Mouse (Mus musculus): Measurements from ENCODE around the gene Lrrc4. TPM values are rescaled to one million over a fixed set of nuclear protein-coding genes. Genes with fewer than 3 reads are reported as not detected.

Lrrc4 gene
- total and polyA plus RNA-seq, 3 experiments, result 5.6 to 8.1 (median 6.1) TPM

DNA sequence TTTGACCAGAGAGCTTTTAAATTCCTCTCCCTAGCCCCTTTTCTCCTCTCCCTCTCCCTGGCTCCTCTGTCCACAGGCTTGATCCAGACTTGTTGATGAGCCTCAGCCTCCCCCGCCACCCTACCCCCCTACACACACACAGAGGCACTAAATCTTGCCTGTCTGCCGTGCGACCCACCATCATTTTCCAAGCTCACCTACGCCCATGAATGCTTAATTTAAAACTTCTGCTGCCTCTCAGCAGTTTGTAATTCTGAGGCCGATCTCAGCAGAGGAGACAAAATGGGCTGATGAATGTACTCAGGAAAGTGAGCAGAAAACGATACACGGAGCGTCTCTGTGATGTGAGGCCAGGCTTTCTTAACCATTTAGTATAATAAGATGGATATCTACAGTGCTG is 23.1 kb upstream of the Lrrc4 start:
- DNase-seq, result no peak

DNA sequence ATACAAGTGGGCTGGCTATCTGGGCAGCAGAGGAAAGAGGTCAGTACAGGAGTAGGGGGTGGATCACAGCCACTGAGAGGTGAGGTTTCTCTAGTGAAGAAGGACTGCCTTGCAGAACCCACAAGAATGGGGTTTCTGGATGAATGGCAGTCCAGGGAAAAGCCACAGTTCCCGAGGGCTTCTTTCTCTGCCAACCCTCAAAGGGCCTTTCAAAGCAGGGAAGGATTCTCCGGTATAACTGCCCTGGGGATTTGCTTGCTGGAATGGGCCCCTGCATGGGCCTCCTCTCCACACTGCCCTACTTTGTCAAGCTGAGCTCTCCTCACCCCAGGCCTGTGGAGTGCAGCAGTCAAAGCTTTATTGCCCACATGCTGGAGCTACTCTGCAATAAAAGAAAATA is 22.1 kb upstream of the Lrrc4 start:
- DNase-seq, result no peak

DNA sequence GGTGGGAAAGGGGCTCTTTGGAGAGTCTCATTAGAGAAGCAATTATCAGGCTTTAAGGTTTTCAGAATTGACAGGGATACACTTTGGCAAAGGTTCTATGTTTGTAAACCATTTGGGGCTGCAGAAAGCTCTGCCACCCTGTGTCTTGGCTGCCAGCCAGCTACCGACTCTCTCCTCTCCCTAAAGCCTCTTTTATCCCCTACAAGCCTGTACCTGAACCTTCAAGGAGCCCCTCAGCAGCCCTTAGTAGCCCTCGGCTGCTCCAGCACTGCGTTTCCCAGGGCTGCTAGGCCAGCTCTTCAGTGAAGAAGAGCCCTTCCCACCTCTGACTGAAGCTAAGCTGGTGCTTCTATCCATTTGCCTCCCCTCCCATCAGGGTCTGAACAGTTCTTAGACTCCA is 21.6 kb upstream of the Lrrc4 start:
- no peak for DNase-seq

DNA sequence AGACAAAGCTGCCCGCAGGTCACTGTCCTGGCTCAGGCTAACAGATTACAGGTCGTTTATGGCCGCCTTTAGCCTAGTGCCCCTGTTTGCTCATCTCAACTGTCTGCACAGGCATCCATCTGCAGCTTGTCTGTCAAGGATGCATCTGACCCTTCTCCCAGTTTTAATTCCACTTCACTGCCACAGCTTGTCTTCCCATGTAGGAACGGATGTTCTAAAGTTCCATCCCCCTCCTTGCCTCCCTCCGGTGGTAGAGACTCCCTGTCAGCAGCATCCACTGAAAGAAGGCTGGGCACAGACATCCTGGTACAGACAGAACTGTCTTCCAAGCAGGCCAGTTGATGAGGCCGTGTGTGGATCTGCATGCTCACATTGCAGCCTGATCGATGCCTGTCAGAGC is 20.8 kb upstream of the Lrrc4 start:
- DNase-seq, result no peak

DNA sequence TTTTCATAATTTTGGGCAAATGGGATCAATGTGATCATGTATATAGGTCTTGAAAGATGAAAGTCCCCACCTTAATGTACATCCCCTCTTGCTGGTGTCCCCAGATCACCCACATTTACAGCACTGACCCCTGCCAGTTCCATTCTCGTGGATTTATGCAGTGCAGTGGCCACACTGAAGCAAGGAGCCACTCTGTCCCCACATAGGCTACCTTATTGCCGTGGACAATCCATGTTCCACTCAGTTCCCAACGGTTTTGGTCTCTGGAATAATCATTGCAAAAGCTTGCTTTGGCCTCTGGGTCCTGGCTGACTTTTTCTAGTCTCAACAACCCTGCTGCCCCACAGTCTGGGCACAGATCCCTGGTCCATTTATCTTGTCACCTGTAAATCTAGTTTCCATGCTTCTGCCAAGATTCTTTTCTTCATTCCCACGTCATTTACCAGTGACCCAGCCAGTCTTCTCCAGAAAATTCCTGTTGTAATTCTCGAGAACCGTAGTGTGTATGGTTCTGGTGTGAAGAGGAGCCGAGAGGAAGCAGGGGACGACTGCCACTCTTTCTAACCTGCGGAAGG is 18.9 kb upstream of the Lrrc4 start:
- peak; percentile 70 for DNase-seq

DNA sequence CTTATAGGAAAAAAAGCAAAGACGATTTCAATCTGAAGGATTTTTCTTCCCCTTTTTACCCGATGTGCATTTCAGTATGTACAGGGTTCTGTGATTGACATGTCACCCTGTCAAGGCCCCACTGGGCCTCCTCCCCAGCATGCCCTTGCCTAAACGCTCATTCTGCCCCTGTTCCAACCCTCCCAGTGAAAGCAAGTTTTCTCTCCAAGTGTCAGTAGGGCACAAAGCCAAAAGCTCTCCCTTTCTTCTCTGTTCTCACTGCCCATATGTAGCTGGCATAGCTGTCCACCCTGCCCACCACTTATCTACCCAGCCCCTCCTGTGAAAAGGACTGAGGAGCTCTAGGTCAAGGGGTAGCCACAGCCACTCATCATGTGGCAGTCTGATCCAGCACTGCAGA is 17.8 kb upstream of the Lrrc4 start:
- no peak for DNase-seq

DNA sequence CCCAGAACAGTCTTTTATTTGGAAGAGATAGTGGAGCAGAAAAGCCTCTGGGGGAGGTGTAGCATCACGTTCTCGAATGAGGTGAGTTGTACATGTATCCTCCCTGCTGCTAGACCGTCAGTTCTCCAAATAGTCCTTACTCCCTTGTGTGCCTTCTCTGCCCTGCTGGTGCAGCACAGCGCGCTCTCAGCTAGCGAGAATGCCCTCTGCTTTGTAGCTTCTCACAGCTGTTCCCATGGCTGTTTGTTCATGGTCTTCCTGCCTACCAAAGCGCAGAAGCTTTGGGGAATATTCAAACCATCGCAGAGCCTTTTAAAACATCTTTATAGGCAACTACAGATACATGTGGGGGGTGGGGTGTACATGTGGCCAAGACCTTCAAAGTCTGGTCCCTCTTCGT is 17.3 kb upstream of the Lrrc4 start:
- DNase-seq, result no peak

DNA sequence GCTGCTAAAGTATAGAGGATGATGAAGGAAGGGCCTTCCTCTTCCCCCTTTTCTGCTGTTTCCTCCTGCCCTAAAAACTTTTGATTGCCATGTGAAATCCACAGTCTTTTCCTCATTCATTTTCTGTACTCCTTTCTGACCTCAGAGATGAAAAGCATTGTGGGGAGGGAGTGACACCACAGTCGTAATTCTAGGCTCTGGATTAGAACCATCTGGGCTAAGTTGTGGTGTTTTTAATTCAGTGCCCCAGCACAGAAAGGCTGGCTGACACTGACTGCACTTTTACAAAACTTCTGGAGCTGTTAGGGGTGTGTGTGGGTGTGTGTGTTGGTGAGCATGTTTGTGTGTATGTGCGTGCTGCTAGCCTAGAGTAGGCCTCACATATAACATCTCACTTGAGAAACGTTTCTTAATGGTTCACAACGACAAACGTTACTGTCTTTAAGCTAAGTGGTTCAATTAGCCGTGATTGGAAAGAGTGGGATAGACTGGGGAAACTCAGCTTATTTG is 16.8 kb upstream of the Lrrc4 start:
- DNase-seq, result no peak

DNA sequence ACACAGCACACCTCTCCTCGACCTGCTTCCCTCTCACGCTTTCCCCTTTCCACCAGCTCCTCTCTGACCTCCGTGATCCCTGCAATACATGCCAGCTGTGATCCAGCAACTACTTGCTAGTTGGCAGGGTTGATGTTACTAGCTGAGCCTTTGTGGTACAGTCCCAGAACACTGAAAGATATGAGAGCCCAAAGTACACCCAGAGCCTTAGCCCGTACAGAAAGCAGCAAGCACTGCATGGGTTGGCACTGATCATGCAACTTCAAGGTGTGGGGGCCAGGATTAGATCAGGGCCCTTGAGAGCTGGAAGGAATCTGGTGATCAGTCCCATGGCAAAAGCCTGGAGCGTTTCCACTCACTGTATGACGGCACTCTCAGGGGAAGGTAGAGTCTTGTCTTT is 16.1 kb upstream of the Lrrc4 start:
- no peak for DNase-seq

DNA sequence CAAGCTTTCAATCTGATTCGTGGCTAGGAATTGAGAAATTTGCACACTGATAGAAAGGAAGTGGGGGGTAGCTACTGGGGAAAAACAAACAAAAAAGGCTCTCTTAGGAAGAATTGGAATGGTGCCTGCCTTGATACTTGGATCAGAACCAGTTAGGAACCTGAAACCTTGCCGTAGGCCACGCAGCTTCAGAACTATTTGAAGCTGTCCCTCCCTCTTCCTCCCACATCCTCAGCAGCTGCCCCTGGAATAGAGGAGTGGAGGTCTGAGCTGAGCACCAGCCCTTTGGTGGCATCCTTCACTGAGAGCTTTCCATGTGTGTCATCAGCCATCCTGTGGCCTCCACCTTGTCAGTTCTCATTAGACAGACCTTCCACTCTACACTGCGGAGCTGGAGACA is 14.1 kb upstream of the Lrrc4 start:
- no peak for DNase-seq

DNA sequence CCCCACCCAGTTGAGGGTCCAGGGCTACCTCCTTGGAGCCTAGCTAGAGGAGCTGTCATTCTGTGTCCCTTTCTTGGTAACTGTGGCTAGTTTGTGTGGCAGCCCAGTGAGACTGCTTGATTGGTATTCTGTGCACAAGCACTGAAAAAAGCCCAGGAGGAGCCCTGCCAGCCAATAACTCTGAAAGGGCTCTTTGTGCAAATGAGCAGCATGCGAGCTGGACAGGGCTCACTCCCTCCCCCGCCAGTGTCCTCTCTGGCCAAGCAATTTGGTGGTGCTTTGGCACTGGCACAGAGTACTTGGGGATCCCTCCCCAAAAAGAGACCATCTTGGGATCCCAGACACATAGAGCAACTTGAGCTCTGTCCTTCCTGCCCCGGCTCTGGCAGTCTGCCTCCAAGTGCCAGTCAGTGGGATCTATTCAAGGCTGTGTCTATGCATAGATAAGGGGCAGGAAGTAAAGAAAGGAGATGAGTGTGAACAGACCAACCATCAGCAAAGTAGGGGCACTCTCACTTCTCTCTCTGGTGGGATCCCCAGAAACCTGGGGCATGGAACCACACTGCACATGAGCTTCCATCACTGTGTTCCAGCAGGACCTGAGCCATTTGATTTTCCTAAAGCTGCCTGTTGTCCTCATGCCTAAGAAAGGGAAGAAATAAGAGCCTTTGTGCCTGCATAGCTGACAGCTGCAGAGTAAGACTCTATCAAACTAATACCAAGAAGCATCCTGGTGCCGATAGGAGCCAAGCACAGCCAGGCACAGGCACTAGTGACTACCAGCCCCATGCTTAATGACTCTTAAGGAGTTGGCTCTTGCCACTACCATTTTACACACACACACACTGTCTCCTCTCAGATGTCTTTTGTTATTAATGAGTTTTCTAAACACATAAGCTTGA is 11.1 kb upstream of the Lrrc4 start:
- DNase-seq, result peak; percentile 36

DNA sequence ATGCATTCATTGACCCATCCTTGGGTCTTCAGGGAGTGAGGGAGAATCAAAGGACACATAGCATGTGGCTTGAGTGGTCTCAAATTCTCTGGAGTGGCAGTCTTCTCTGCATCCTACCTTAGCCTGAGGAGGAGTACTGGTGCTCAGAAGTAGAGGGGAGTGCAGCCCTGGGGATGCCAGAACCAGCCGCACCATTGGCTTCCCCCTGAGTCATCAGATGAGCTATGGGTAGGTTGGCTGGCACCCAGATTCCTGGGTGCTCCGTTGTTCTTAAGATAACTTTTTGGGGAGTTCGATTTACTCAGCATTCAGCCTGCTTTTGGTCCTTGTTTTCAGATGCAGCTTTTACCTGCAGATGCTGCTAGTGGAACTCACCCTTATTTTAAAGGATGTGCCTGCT is 10.0 kb upstream of the Lrrc4 start:
- peak; percentile 66 for DNase-seq

DNA sequence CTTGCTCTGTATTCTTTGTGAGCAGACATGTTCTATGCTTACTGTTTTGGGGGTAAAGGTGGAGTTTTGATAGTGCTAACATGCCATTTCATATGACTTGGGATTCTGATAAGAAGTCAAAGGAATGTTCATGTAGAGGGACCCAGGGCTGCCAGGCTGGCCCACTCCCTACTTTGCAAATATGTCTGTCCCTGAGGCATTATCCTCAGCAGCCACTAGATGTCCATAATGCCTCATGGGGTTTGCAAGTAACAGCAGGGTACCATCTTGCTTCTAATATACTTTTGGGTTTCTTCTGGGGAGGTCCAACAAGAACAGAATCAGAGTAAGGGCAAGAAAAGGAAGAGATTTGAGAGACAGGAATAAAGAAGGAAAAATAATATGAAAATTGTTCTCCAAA is 5.1 kb upstream of the Lrrc4 start:
- no peak for DNase-seq

DNA sequence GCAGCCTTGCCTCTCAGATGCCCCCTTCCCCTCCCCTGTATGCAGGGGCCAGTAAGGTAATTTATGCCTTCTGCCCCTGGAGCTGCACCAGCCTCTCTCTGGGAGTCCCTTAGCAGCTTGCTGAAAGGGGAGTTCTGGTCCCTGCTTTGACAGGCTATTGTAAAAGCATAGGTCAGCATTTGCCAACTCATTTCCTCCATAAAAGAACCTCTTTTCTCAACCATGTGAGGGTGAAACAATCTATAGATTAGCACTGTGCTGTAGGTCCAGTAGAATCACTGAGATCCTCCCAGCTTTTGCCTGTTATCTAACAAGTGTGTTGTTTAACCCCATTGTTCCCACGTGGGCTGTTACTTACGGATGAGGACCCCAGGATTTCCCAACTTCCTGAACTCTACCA is 2.5 kb upstream of the Lrrc4 start:
- no peak for DNase-seq

DNA sequence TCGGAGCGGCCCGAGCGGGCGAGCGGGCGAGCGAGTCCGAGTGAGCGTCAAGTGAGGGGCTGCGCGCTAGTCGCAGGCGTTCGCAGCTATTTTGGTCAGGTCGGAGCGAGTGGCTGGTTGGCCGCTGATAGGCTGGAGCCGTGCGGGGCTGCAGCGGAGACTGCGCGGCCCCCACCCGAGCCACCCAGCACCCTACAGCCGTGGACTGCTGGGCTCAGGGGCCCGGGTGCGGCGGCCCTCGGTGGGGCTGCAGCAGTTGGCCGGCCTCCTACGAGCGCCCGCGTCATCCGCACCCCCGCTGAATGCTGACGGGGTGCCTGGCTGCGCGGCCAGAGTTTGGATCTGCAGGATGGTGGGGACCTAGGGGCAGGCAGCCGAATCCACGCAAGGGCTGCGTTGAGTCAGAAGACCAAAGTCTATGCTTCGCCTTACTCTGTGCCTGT is 1.9 kb upstream of the Lrrc4 start:
- DNase-seq, result peak; percentile 76

DNA sequence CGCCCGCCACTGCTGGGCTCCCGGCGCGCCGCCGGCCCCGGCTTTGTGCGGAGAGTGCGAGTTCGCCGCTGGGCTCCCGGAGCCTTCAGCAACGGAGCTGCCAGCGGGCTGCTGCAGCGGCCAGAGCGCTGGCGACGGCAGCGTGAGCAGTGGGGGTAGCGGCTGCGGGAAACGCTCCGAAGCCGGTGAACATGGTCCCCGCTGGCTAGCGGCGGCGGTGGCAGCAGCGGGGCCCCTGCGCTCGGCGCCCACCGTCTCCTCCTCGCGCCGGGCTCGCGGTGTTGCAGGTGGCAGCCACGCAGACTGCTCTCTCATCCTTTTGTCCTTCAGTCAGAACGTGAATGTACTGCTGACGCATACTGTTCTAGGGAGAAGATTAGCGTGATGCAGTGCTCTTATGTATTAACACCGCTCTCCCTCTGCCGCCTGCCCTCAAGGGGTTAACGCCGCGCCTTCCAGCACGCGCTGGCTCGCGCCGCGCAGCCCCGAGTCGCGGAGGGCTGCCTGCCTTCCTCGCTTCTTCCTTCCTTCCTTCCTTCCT is 1.3 kb upstream of the Lrrc4 start:
- peak; percentile 77 for DNase-seq

DNA sequence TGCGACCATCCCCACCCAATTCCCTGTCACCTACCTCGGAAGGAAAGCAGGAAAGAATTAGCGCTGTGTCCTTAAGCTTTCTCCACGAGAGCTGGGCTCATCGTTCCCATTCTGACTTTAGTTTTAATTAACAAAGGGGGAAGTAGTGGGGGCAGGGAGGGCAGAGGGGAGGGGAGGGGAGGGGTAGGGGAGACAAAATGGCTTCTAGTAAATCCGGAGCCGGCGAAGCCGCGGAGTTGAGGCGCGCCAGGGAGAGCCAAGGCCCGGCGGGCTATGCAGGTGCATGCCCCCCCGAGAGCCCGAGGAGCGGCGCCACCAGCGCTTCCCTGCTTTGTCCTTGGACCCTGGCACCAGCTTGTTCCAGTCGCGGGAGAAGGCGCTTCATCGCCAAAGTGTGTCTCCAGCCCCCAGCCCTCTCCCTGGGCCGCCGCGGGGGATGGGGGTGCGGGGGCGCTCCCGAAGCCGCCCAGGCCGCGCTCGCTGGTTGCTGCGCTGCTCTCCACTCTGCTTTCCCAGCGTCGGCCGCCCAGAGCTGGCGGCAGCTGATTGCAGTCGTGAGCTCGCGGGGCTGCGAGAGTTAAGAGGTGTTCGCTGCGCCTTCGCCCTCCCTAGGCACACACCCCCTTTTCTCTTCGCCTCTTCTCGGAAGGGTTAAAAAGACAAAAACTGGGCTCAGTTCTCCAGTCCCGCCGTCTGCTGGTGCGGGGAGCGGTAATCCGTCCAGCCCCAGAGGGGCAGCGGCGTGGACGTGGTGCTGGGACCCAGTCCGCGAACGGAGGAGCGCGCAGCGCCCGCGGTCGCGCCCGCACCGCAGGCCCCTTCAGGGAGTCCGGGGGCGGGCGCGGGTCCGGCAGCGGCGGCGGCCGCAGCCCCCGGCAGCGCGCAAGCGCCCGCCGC is 555 bp upstream of the Lrrc4 start:
- peak; percentile 72 for DNase-seq

DNA sequence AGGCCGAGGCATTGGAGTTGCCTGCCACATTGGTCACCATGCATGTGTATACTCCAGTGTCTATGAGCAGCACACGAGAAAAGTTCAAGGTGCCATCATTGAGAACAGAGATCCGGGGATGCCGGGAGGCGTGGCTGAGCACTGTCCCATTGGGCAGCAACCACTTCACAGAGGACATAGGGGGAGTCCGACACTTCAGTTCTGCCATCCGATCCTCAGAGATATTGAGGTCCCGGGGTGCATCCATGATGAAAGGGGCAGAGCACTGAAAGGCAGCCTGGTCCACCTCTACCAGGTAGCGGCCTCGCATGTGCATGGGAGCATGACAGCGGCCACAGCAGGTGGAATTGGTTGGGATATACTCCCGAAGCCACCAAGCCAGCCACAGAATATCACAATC is 1.2 kb downstream of the Lrrc4 start:
- DNase-seq, result peak; percentile 48

DNA sequence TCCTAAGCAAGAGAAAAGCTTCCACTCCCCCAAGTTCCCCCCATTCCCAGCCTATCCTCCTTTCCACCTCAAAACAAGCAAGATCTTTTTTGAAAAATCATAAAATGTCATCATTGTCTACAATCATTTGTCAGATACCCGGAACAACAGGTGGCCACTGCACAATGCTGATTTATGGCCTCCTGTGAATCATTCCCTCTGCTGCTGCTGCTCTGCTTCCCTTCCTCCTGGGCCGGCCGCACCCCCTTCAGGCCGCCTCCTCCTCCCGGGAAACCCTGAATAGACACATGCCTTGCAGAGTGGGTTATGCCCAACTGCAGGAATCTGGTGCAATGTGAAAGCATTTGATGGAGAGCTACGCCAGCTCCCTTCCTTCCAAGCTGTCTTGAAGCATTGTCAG is 3.0 kb downstream of the Lrrc4 start:
- DNase-seq, result peak; percentile 83

DNA sequence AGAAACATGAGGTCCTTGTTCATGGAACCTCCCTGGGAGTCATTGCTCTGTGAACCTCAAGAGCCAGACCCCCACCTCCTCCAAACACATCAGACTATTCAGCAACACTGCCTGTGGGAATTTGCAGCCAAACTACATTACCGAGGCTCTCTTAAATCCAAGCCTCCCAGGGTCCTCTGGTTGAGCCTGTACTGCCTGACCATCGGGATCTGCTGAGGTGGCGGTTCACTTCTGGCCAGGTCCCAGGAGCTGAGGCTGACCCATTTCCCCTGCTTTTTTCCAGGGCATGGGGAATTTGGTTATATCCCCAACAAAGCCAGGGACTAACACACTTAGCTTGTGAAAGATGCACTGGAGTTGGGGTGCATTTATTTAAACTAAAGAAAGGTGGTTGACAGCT is 4.0 kb downstream of the Lrrc4 start:
- DNase-seq, result no peak

DNA sequence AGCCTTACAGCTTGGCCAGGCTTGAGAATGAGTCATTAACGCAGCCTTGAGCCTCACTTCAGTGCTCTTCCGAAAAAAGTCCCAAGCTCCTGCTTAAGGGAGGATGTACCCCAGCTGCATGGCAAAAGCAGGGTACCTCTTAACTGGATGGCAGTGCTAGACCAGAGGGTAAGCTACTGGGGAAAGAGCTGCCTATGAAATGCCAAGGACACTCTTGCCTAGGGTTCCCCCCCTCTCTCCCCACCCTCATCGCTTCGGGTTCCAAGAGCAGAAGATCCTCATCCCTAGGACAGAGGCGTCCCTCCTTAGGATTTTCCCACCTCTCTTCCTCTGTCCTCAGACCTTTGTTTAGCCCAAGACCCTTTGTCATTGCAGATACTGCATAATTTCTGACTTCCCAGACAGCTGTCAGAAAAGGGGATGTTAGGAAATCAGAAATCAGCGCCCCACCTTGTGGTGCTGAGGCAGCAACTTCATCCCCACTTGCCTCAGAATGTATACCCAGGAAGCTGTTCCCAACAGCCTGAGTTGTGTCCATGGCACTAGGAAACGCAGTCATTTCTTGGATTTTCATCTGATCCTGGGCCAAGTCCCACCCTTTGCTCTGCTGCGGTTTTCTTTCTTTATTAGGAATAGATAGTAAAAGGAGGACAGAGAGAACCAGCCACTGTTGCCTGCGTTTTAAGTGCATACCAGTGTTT is 4.7 kb downstream of the Lrrc4 start:
- DNase-seq, result peak; percentile 52

DNA sequence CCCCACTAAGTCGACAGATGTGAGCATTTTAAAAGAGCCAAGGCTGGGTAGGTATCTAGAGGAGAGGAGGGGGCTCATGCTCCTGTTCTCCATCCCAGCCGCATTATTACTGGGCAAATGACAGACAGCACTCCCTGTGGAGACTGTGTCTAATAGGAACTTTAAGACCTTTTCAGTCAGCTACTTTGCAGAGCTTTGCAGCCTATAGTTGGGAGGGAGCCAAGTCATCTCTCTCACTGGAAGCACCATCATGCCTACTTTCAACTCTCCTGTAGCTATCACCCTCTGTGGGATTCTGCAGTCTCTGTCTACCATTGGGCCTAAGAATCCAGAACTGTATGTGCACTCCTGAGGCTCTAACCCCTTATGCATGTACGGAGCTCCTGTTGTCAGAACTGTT is 5.7 kb downstream of the Lrrc4 start:
- DNase-seq, result no peak

Measured in adrenal gland, adult 2 months (tissue).